Mouse (Mus musculus): ENCODE results near the gene Acadvl. TPM values are rescaled to one million over a fixed set of nuclear protein-coding genes. Genes with fewer than 3 reads are reported as not detected.

The Acadvl gene
- polyA plus RNA-seq (2015; fragmentation: Nextera tagmentation; extraction: Ambion mirVana) = 203 and 215 TPM in 2 replicates

DNA sequence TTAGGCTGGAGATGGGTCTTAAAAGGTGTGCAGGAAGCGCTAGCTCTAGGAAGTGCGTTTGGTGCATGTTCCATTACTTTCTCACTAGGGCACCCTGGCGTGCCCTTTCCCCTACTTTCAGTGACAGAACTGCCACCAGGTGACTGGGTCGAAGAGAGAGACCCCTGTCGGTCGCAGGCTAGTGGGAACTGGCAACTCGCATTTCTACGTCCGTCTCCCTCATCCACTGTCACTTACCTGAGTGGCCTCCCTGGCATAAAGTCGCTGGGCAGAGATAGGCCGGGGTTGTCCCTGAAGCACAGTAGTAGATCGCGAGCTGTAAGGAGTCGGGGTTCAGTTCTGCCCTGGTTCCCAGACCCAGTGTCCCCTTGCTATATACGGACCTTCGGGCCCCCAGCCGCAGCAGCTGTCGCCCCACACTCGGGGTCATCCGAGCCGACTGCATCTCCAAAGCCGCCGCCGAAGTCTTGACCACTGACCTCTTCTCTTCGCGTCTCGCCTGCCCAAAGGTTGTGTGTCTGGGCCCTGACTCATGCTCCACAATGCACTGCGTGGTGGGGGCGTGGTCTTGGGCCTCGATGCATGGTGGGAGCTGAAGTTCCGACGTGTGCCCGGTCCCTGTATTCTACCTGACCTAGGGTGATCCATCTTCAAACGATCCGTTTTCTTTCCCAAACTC, at the start of gene Acadvl:
Acadvl (minus strand) TSS at position 532 of the 679 bp plus-strand sequence.
- Histone ChIP-seq H3K27ac (ENCODE audit: low read depth, low read length) (peak within 1 kb of the TSS; percentile 82), H3K27me3 (replicated peaks; ENCODE audit: control insufficient read depth, insufficient read depth, low read length) (no peaks in the 10 kb centered on the region), H3K36me3 (ENCODE audit: control insufficient read depth, insufficient read depth) (peaks cover 39% of the 10 kb centered on the region), H3K4me3 (ENCODE audit: low read depth, low read length) (peak within 1 kb of the TSS; percentile 69), H3K4me1 (replicated peaks; ENCODE audit: control insufficient read depth, insufficient read depth, low read length) (0 out of 2 replicates have a peak, but pooled peaks cover 8% of the 10 kb centered on the region), H3K9ac (ENCODE audit: low read depth, low read length) (peak within 1 kb of the TSS; percentile 79), H3K9me3 (ENCODE audit: control insufficient read depth) (no peaks in the 10 kb centered on the region), H3K4me2 (replicated peaks; ENCODE audit: low read depth) (peak within 1 kb of the TSS; percentile 79)
- under 1% methylated on average over 35 of the region's 35 CpGs for WGBS
- peak; percentile 69 for TF ChIP-seq CTCF (IDR thresholded peaks at IDR 0.05; ENCODE audit: low read depth)
- peak; percentile 80 for ATAC-seq

DNA sequence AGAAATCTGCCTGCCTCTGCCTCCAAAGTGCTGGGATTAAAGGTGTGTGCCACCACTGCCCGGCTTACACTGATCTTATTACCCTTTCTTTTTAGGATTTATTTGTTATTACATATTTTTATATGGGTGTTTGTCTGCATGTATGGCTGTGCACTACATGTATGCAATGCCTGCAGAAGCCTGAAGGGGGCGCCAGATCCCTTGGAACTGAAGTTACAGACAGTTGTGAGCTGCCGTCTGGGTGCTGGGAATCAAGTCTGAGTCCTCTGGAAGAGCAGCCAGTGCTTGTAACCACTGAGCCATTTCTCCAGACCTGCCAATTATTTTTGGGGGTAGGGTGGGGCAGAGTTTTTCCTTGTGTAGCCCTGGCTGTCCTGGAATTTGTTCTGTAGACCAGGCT, 47.8 kb upstream of the Acadvl start:
- no peaks in the 10 kb centered on the region for H3K27me3 ChIP-seq (replicated peaks; ENCODE audit: control insufficient read depth, insufficient read depth, low read length)
- H3K4me1 ChIP-seq (replicated peaks; ENCODE audit: control insufficient read depth, insufficient read depth, low read length) = no peaks in the 10 kb centered on the region
- TF ChIP-seq CTCF (IDR thresholded peaks at IDR 0.05; ENCODE audit: low read depth) = peak; percentile 23; the same call in 1 of the 2 replicates
- H3K9ac ChIP-seq (ENCODE audit: low read depth, low read length) = no peak overlapping the region
- ATAC-seq = no peak
- no peaks in the 10 kb centered on the region for H3K36me3 ChIP-seq (ENCODE audit: control insufficient read depth, insufficient read depth)
- H3K27ac ChIP-seq (ENCODE audit: low read depth, low read length) = no peak overlapping the region
- no peaks in the 10 kb centered on the region for H3K9me3 ChIP-seq (ENCODE audit: control insufficient read depth)
- WGBS = 73% methylated on average over 3 of the region's 3 CpGs
- H3K4me2 ChIP-seq (replicated peaks; ENCODE audit: low read depth) = no peak overlapping the region
- H3K4me3 ChIP-seq (ENCODE audit: low read depth, low read length) = no peak overlapping the region

DNA sequence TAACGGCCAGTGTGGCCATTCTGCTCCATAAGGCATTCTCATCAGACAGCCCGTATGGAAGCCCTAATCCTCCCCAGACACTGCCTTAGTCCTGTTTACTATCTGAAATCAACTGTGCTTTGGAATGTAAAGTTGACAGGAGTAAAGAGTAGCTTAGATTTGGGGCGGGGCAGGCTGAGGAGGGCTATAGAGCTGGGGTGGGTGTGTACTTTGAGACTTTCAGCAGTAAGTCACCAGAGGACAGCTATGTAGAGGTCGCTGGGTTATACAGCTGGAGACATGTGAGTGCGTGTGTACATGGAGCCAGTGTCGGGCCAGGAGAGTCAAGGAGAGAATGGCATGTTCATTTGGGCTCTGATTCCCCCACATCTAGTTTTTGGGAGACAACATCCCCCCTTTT, 44.7 kb upstream of the Acadvl start:
- no peaks in the 10 kb centered on the region for H3K27me3 ChIP-seq (replicated peaks; ENCODE audit: control insufficient read depth, insufficient read depth, low read length)
- ATAC-seq = no peak
- WGBS = 18% methylated on average over 6 of the region's 6 CpGs
- H3K4me3 ChIP-seq (ENCODE audit: low read depth, low read length) = no peak overlapping the region
- H3K4me2 ChIP-seq (replicated peaks; ENCODE audit: low read depth) = no peak overlapping the region
- H3K36me3 ChIP-seq (ENCODE audit: control insufficient read depth, insufficient read depth) = no peaks in the 10 kb centered on the region
- no peak overlapping the region for H3K27ac ChIP-seq (ENCODE audit: low read depth, low read length)
- no peak for TF ChIP-seq CTCF (IDR thresholded peaks at IDR 0.05; ENCODE audit: low read depth)
- H3K9me3 ChIP-seq (ENCODE audit: control insufficient read depth) = no peaks in the 10 kb centered on the region
- no peaks in the 10 kb centered on the region for H3K4me1 ChIP-seq (replicated peaks; ENCODE audit: control insufficient read depth, insufficient read depth, low read length)
- H3K9ac ChIP-seq (ENCODE audit: low read depth, low read length) = no peak overlapping the region

- no peaks in the 10 kb centered on the region for H3K4me1 ChIP-seq (replicated peaks; ENCODE audit: control insufficient read depth, insufficient read depth, low read length)
- H3K27ac ChIP-seq (ENCODE audit: low read depth, low read length) = no peak overlapping the region
- H3K4me3 ChIP-seq (ENCODE audit: low read depth, low read length) = no peak overlapping the region
- H3K36me3 ChIP-seq (ENCODE audit: control insufficient read depth, insufficient read depth) = no peaks in the 10 kb centered on the region
- no peak for TF ChIP-seq CTCF (IDR thresholded peaks at IDR 0.05; ENCODE audit: low read depth)
- no peak overlapping the region for H3K4me2 ChIP-seq (replicated peaks; ENCODE audit: low read depth)
- no peaks in the 10 kb centered on the region for H3K9me3 ChIP-seq (ENCODE audit: control insufficient read depth)
- no peak for ATAC-seq
- no peak overlapping the region for H3K9ac ChIP-seq (ENCODE audit: low read depth, low read length)
- 87% methylated on average over 9 of the region's 9 CpGs for WGBS
- H3K27me3 ChIP-seq (replicated peaks; ENCODE audit: control insufficient read depth, insufficient read depth, low read length) = no peaks in the 10 kb centered on the region
Observed at GRCm38 (mm10) chr11:70057805-70058204, 42.6 kb upstream of the Acadvl start.

DNA sequence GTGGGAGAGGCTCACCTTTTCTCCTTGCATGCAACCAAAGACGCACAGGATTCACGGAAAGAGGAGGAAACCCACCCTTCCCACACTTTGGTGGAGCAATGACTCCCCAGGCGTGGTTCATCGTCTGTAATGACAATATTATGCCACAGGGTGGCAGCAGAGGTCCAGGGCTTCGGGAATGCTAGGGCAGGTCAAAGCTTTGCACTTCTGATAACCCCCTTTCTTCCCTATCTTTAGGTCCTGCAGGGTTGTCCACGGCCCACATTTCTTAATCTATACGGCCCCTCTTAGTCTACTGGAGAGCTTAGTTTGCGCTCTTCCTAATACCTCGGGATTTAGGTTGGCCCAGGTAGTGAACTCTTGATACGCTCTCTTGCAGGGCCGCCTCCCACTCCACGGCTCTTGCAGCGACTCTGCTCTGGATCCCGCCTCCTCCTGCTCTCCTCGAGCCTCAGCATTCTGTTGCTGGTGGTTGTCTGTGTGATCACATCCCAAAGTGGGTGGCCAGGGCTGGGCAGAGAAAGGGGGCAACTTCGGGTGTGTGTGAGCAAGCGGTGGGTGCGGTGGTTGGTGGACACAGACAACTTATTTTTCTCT, 40.5 kb upstream of the Acadvl start:
- no peak overlapping the region for H3K9ac ChIP-seq (ENCODE audit: low read depth, low read length)
- H3K27ac ChIP-seq (ENCODE audit: low read depth, low read length) = no peak overlapping the region
- no peaks in the 10 kb centered on the region for H3K27me3 ChIP-seq (replicated peaks; ENCODE audit: control insufficient read depth, insufficient read depth, low read length)
- 24% methylated on average over 17 of the region's 18 CpGs for WGBS
- H3K4me2 ChIP-seq (replicated peaks; ENCODE audit: low read depth) = 0 out of 2 replicates have a peak overlapping the region, but pooled peaks have one; percentile 9
- H3K4me3 ChIP-seq (ENCODE audit: low read depth, low read length) = no peak overlapping the region
- peak; percentile 32; the same call in 1 of the 2 replicates for ATAC-seq
- H3K4me1 ChIP-seq (replicated peaks; ENCODE audit: control insufficient read depth, insufficient read depth, low read length) = no peaks in the 10 kb centered on the region
- H3K36me3 ChIP-seq (ENCODE audit: control insufficient read depth, insufficient read depth) = no peaks in the 10 kb centered on the region
- H3K9me3 ChIP-seq (ENCODE audit: control insufficient read depth) = no peaks in the 10 kb centered on the region
- peak; percentile 97 for TF ChIP-seq CTCF (IDR thresholded peaks at IDR 0.05; ENCODE audit: low read depth)

GRCm38 (mm10) chr11:70053898-70054570, 38.8 kb upstream of the Acadvl start, which contains the start of gene Asgr1:
Gene Asgr1 (plus strand): TSS chr11:70054085.
- Histone ChIP-seq H3K9ac (ENCODE audit: low read depth, low read length) (no peak within 1 kb of the TSS), H3K4me2 (replicated peaks; ENCODE audit: low read depth) (no peak within 1 kb of the TSS), H3K27me3 (replicated peaks; ENCODE audit: control insufficient read depth, insufficient read depth, low read length) (no peaks in the 10 kb centered on the region), H3K27ac (ENCODE audit: low read depth, low read length) (no peak within 1 kb of the TSS), H3K9me3 (ENCODE audit: control insufficient read depth) (no peaks in the 10 kb centered on the region), H3K4me1 (replicated peaks; ENCODE audit: control insufficient read depth, insufficient read depth, low read length) (no peaks in the 10 kb centered on the region), H3K4me3 (ENCODE audit: low read depth, low read length) (no peak within 1 kb of the TSS), H3K36me3 (ENCODE audit: control insufficient read depth, insufficient read depth) (no peaks in the 10 kb centered on the region)
- TF ChIP-seq CTCF (IDR thresholded peaks at IDR 0.05; ENCODE audit: low read depth) = no peak
- no peak for ATAC-seq
- WGBS = 80% methylated on average over 10 of the region's 10 CpGs

Measured in intestine, postnatal 0 days (tissue).